Mouse (Mus musculus) liver, embryonic 15.5 days (tissue): Measurements from ENCODE around the gene Cpm. TPM values are rescaled to one million over a fixed set of nuclear protein-coding genes. Genes with fewer than 3 reads are reported as not detected.
"Not testable (repeated sequence)": the region's sequence is repeated elsewhere in the genome, so short reads cannot be mapped to it uniquely, and the experiment has no call there.

ENCODE experiments used
- ATAC-seq: fragments of 200-750 bp; cut with Nextera tagmentation; 2 replicates; pipeline ENCODE4 v1.8.0; 2017; ENCODE audit warnings: moderate number of reproducible peaks, mild to moderate bottlenecking, moderate library complexity; ENCODE audit not compliant: insufficient read depth
- H3K27ac ChIP-seq: fragments of 300-500 bp; sonication (generic); replicated peaks from 2 replicates; pipeline ENCODE4 v1.5.1; 2015; ENCODE audit warnings: mild to moderate bottlenecking, inconsistent platforms
- H3K27me3 ChIP-seq: fragments of 300-500 bp; sonication (generic); 2 replicates; pipeline ENCODE4 v1.6.1; 2015; ENCODE audit warnings: mild to moderate bottlenecking, inconsistent platforms
- H3K36me3 ChIP-seq: fragments of 300-500 bp; sonication (generic); replicated peaks from 2 replicates; pipeline ENCODE4 v1.6.1; 2015; ENCODE audit warnings: moderate library complexity, mild to moderate bottlenecking, inconsistent platforms
- H3K4me1 ChIP-seq: fragments of 300-500 bp; sonication (generic); replicated peaks from 2 replicates; pipeline ENCODE4 v1.6.1; 2015; ENCODE audit warnings: inconsistent platforms
- H3K4me2 ChIP-seq: fragments of 300-500 bp; sonication (generic); 2 replicates; pipeline ENCODE4 v1.6.1; 2015; ENCODE audit warnings: moderate library complexity, mild to moderate bottlenecking, inconsistent platforms
- H3K4me3 ChIP-seq: fragments of 300-500 bp; sonication (generic); replicated peaks from 2 replicates; pipeline ENCODE4 v1.5.1; 2015; ENCODE audit warnings: mild to moderate bottlenecking, inconsistent platforms
- H3K9ac ChIP-seq: fragments of 300-500 bp; sonication (generic); 2 replicates; pipeline ENCODE4 v1.6.1; 2015; ENCODE audit warnings: moderate library complexity, mild to moderate bottlenecking, inconsistent platforms
- H3K9me3 ChIP-seq: fragments of 300-500 bp; sonication (generic); replicated peaks from 2 replicates; pipeline ENCODE4 v1.6.1; 2016; ENCODE audit warnings: inconsistent platforms
- WGBS: fragments of 180-500 bp; shearing (Covaris S2); methylation state at CpG from one replicate; pipeline ENCODE4 v1.1.7; 2015; ENCODE audit warnings: mixed read lengths; ENCODE audit not compliant: insufficient replicate concordance; 5-methylcytosine and 5-hydroxymethylcytosine counted together
- polyA plus RNA-seq: library from polyadenylated mRNA; unstranded; fragments of >200 nt; fragmentation: Nextera tagmentation; extraction: Ambion mirVana; gene quantifications from 2 replicates; pipeline ENCODE4 v1.2.1, GENCODE M21; 2015

Gene Cpm
- polyA plus RNA-seq, 1 experiment from 2014 or later = 15.7 TPM

- Histone ChIP-seq H3K4me3 (no peak overlapping the region), H3K9ac (no peak overlapping the region), H3K4me2 (no peak overlapping the region), H3K27me3 (no peaks in the 10 kb centered on the region), H3K36me3 (no peaks in the 10 kb centered on the region), H3K4me1 (peaks cover 31% of the 10 kb centered on the region), H3K9me3 (no peaks in the 10 kb centered on the region), H3K27ac (no peak overlapping the region)
- peak; percentile 8; the same call in 1 of the 2 replicates for ATAC-seq
- WGBS = 59% methylated on average over 11 of the region's 11 CpGs
These were observed 100.0 kb downstream of the Cpm start for GRCm38 (mm10) chr10:117729139-117729814.

- no peak overlapping the region for H3K4me3 ChIP-seq
- H3K27ac ChIP-seq = no peak overlapping the region
- no peaks in the 10 kb centered on the region for H3K9me3 ChIP-seq
- 81% methylated on average over 7 of the region's 7 CpGs for WGBS
- H3K9ac ChIP-seq = no peak overlapping the region
- H3K27me3 ChIP-seq = no peaks in the 10 kb centered on the region
- no peaks in the 10 kb centered on the region for H3K36me3 ChIP-seq
- peaks cover 31% of the 10 kb centered on the region for H3K4me1 ChIP-seq
- H3K4me2 ChIP-seq = no peak overlapping the region
- no peak for ATAC-seq
These were observed 100.8 kb downstream of the Cpm start for GRCm38 (mm10) chr10:117730140-117730539.

GRCm38 (mm10) chr10:117730637-117731203 is 101.4 kb downstream of the Cpm start:
- Histone ChIP-seq H3K4me3 (no peak overlapping the region), H3K4me2 (no peak overlapping the region), H3K4me1 (peaks cover 31% of the 10 kb centered on the region), H3K27ac (no peak overlapping the region), H3K9me3 (no peaks in the 10 kb centered on the region), H3K36me3 (no peaks in the 10 kb centered on the region), H3K9ac (no peak overlapping the region), H3K27me3 (no peaks in the 10 kb centered on the region)
- no peak for ATAC-seq
- 83% methylated on average over 12 of the region's 12 CpGs for WGBS

GRCm38 (mm10) chr10:117731244-117732101 is 102.2 kb downstream of the Cpm start:
- peak overlapping the region; percentile 66 for H3K27ac ChIP-seq
- H3K9me3 ChIP-seq = no peaks in the 10 kb centered on the region
- ATAC-seq = peak; percentile 32
- no peak overlapping the region for H3K4me3 ChIP-seq
- WGBS = 23% methylated on average over 15 of the region's 15 CpGs
- no peaks in the 10 kb centered on the region for H3K27me3 ChIP-seq
- H3K4me2 ChIP-seq = peak overlapping the region; percentile 38
- H3K4me1 ChIP-seq = peaks cover 31% of the 10 kb centered on the region
- no peak overlapping the region for H3K9ac ChIP-seq
- H3K36me3 ChIP-seq = no peaks in the 10 kb centered on the region

- peak; percentile 90 for ATAC-seq
- peak overlapping the region; percentile 27 for H3K4me2 ChIP-seq
- H3K27ac ChIP-seq = peak overlapping the region; percentile 66
- H3K27me3 ChIP-seq = no peaks in the 10 kb centered on the region
- 25% methylated on average over 5 of the region's 5 CpGs for WGBS
- peaks cover 31% of the 10 kb centered on the region for H3K4me1 ChIP-seq
- no peaks in the 10 kb centered on the region for H3K9me3 ChIP-seq
- no peak overlapping the region for H3K4me3 ChIP-seq
- no peak overlapping the region for H3K9ac ChIP-seq
- no peaks in the 10 kb centered on the region for H3K36me3 ChIP-seq
These were observed 102.9 kb downstream of the Cpm start for GRCm38 (mm10) chr10:117732184-117732583.

GRCm38 (mm10) chr10:117732962-117733592 is 103.8 kb downstream of the Cpm start:
- peak overlapping the region; percentile 27; the same call in 1 of the 2 replicates for H3K4me2 ChIP-seq
- WGBS = 48% methylated on average over 14 of the region's 14 CpGs
- peaks cover 32% of the 10 kb centered on the region for H3K4me1 ChIP-seq
- no peak overlapping the region for H3K4me3 ChIP-seq
- peak overlapping the region; percentile 66; the same call in 1 of the 2 replicates for H3K27ac ChIP-seq
- no peak for ATAC-seq
- no peaks in the 10 kb centered on the region for H3K36me3 ChIP-seq
- no peaks in the 10 kb centered on the region for H3K27me3 ChIP-seq
- no peak overlapping the region for H3K9ac ChIP-seq
- no peaks in the 10 kb centered on the region for H3K9me3 ChIP-seq

- not testable (repeated sequence) for H3K4me3 ChIP-seq, H3K27me3 ChIP-seq, H3K36me3 ChIP-seq, H3K9me3 ChIP-seq, H3K9ac ChIP-seq, H3K27ac ChIP-seq, ATAC-seq, H3K4me2 ChIP-seq
- WGBS = 26% methylated on average over 8 of the region's 8 CpGs
- peaks cover 37% of the 10 kb centered on the region for H3K4me1 ChIP-seq
These were observed 104.3 kb downstream of the Cpm start for GRCm38 (mm10) chr10:117733626-117734025.

- H3K4me1 ChIP-seq = peaks cover 41% of the 10 kb centered on the region
These were observed 105.0 kb downstream of the Cpm start for GRCm38 (mm10) chr10:117734104-117734852.

GRCm38 (mm10) chr10:117735396-117735795 is 106.1 kb downstream of the Cpm start:
- H3K9ac ChIP-seq, H3K4me3 ChIP-seq, H3K27ac ChIP-seq, H3K4me2 ChIP-seq, H3K27me3 ChIP-seq, H3K36me3 ChIP-seq, ATAC-seq, H3K9me3 ChIP-seq: not testable (repeated sequence)
- H3K4me1 ChIP-seq = peaks cover 41% of the 10 kb centered on the region
- 78% methylated on average over 12 of the region's 12 CpGs for WGBS

More at GRCm38 (mm10) chr10:117734104-117734852, 105.0 kb downstream of the Cpm start:
- not testable (repeated sequence) for H3K9me3 ChIP-seq, H3K9ac ChIP-seq, H3K4me2 ChIP-seq, ATAC-seq, H3K27me3 ChIP-seq, H3K4me3 ChIP-seq, H3K27ac ChIP-seq, H3K36me3 ChIP-seq
- WGBS = 57% methylated on average over 10 of the region's 10 CpGs

- ATAC-seq = no peak
- Histone ChIP-seq H3K27me3 (no peaks in the 10 kb centered on the region), H3K9ac (no peak overlapping the region), H3K36me3 (no peaks in the 10 kb centered on the region), H3K9me3 (no peaks in the 10 kb centered on the region), H3K4me1 (peaks cover 31% of the 10 kb centered on the region), H3K4me3 (no peak overlapping the region), H3K27ac (no peak overlapping the region), H3K4me2 (no peak overlapping the region)
- WGBS = 75% methylated on average over 5 of the region's 5 CpGs
These were observed 107.3 kb downstream of the Cpm start for GRCm38 (mm10) chr10:117736573-117736972.
